29 mouse cellular contexts compared by ENCODE assay signal in genomic region chr5:137173967-137174366, GRCm38 (mm10). TPM values are rescaled to one million over a fixed set of nuclear protein-coding genes. Genes with fewer than 3 reads are reported as not detected.
"Had no signal": no experiment of that assay in that cellular context is flagged by ENCODE, and none has a peak within 500 bp of the region (broad histone marks: within the 10 kb centered on the region; RNA-seq: fewer than 3 reads in every experiment).

No protein-coding gene starts in this region.

- DNase-seq: gastrocnemius, postnatal 14 days; gastrocnemius, postnatal 36 days; heart, adult 18-20 months; heart, postnatal 14 days; heart, postnatal 36 days; kidney, adult 11 months; kidney, adult 2 months; kidney, adult 9 months; kidney, postnatal 14 days; kidney, postnatal 36 days; layer of hippocampus, adult 9-11 months; layer of hippocampus, postnatal 36 days; left cerebral cortex, postnatal 4 days had no signal

- H3K27ac ChIP-seq: heart, embryonic 13.5 days; heart, embryonic 15.5 days; hindbrain, embryonic 13.5 days; hindbrain, embryonic 15.5 days; hindbrain, postnatal 0 days; kidney, embryonic 15.5 days; kidney, postnatal 0 days; limb, embryonic 13.5 days; limb, embryonic 15.5 days; liver, embryonic 12.5 days; liver, embryonic 14.5 days had no signal

- ATAC-seq: hindbrain, postnatal 0 days; liver, embryonic 12.5 days had no signal

- H3K36me3 ChIP-seq: heart, embryonic 13.5 days; heart, embryonic 15.5 days; hindbrain, embryonic 13.5 days; hindbrain, embryonic 15.5 days; kidney, embryonic 15.5 days; limb, embryonic 13.5 days; limb, embryonic 15.5 days; liver, embryonic 12.5 days had no signal

- H3K9ac ChIP-seq: heart, embryonic 13.5 days; heart, embryonic 15.5 days; hindbrain, embryonic 13.5 days; hindbrain, embryonic 15.5 days; kidney, embryonic 15.5 days; limb, embryonic 13.5 days; limb, embryonic 15.5 days; liver, embryonic 12.5 days; liver, embryonic 14.5 days had no signal

- H3K4me1 ChIP-seq: heart, embryonic 13.5 days; heart, embryonic 15.5 days; hindbrain, embryonic 13.5 days; hindbrain, embryonic 15.5 days; limb, embryonic 13.5 days; limb, embryonic 15.5 days; liver, embryonic 12.5 days had no signal

- H3K4me3 ChIP-seq: heart, embryonic 13.5 days; heart, embryonic 15.5 days; hindbrain, embryonic 13.5 days; hindbrain, embryonic 15.5 days; kidney, embryonic 15.5 days; limb, embryonic 13.5 days; limb, embryonic 15.5 days; liver, embryonic 12.5 days had no signal

- H3K27me3 ChIP-seq: hindbrain, embryonic 13.5 days; hindbrain, embryonic 15.5 days; limb, embryonic 13.5 days; limb, embryonic 15.5 days had no signal

- H3K9me3 ChIP-seq: heart, embryonic 13.5 days; heart, embryonic 15.5 days; hindbrain, embryonic 13.5 days; hindbrain, embryonic 15.5 days; kidney, embryonic 15.5 days; limb, embryonic 13.5 days; limb, embryonic 15.5 days; liver, embryonic 12.5 days had no signal

- H3K4me2 ChIP-seq: heart, embryonic 11.5 days; heart, embryonic 13.5 days; heart, embryonic 15.5 days; hindbrain, embryonic 13.5 days; hindbrain, embryonic 15.5 days; kidney, embryonic 15.5 days; limb, embryonic 13.5 days; limb, embryonic 15.5 days; liver, embryonic 12.5 days had no signal

RNA-seq across cellular contexts. Expression of gene Muc3, which starts 24.8 kb away (rescaled TPM):
- polyA plus RNA-seq: heart, embryonic 11.5 days; heart, embryonic 15.5 days; heart, postnatal 0 days; hindbrain, embryonic 11.5 days; hindbrain, embryonic 13.5 days; hindbrain, embryonic 15.5 days; hindbrain, postnatal 0 days; kidney, adult 2 months; kidney, embryonic 15.5 days; limb, embryonic 11.5 days; limb, embryonic 13.5 days; limb, embryonic 15.5 days; liver, embryonic 12.5 days; liver, embryonic 14.5 days; liver, embryonic 16.5 days had no signal

RNA-seq across cellular contexts. Expression of gene Muc3a, which starts 38.2 kb away (rescaled TPM):
- polyA plus RNA-seq: heart, embryonic 13.5 days; heart, postnatal 0 days; limb, embryonic 11.5 days; limb, embryonic 13.5 days had no signal
